Mouse (Mus musculus): ENCODE results near the gene Dennd1b.

Dennd1b gene

DNA sequence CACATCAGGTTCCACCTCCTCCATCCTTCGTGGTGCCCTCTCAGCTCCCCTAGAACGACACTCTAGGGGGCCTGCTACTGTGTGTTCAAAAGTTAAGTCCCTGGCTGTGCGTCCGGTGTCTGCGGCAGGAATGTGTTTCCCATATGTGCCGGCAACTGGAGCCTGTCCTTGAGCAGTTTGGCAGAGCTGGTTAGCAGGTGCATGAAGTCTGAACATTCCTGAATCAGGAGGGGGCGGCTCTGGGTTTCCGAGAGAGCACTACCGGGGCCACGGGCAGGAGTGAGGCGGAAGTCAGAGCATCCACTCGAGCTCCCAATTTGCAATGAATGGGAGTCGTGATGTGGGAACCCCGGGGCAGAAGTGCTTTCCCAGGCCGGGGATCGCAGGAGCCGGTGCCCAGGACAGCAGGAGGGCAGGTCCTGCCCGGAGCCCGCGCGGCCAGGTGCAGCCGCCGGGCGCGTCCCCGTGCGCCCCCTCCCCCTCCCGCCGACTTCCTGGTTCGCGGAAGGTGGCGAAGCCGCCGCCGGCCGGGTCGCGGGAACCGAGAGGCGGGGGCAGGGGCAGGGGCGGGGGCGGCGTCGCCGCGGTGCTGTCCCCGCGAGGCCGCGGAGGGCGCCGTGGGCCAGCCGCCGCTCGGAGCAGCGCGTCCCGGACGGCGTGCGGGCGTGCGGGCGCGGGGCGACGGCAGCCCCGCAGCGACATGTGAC, at the start of gene Dennd1b:
Gene Dennd1b, plus strand, starts transcription at position 275 of the 707 bp plus-strand sequence.
- peak; percentile 30 to 52 for DNase-seq (ENCODE audit: low spot score in 2 of 2)

DNA sequence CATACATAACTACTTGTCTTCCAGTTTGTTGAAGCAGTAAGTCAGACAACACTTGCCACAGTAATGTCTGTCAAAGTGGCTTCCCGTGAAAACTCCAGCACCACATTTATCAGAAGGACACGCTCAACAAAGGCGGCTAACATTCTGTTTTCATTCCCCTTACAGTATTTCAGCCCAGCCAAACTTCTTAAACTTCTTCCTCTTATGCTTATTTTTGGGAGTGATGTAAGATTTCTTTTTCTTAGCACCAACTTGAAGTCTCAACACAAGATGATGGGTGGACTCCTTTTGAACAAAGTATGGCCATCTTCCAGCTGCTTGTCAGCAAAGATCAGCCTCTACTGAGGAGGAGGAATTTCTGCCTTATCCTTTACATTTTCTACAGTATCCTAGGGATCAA, 47.6 kb upstream of the Dennd1b start:
- no peak for DNase-seq (ENCODE audit: low spot score in 2 of 2)

DNA sequence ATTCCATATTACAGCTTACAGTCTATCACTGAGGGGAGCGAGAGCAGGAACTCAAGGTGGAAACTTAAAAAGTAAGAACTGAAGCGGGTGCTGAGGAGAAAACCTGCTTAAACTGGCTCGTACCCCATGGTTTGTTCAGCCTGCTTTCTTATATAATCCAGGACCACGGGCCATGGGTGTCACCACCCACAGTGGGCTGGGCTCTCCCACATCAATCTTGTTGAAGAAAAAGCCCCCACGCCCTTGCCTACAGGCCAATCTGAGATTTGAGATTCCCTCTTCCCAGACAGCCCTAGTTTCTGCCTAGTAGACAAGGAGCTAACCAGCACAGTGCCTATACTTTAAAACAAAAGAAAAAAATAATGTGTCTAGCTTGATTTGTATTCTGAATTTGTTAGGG, 43.6 kb upstream of the Dennd1b start:
- no peak for DNase-seq (ENCODE audit: low spot score in 2 of 2)

DNA sequence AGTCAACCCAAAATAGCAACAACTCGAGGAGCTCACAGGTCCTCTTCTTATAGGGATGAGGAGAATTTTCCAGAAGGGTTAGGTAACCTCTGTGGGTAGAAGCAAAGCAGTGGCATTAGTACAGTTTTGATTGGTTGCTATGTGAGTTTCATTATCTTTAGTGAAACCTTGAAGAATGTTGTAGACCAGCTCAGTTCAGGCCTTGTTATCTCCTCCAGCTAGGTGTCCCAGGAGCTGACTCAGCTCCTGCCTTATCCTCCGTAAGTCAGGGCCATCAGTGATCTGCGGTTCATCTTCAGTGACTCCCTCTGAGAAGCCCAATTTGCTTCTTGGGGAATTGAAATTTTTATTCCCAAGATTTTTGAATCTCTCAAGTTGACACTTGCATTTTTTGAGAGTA, 43.2 kb upstream of the Dennd1b start:
- no peak for DNase-seq (ENCODE audit: low spot score in 2 of 2)

DNA sequence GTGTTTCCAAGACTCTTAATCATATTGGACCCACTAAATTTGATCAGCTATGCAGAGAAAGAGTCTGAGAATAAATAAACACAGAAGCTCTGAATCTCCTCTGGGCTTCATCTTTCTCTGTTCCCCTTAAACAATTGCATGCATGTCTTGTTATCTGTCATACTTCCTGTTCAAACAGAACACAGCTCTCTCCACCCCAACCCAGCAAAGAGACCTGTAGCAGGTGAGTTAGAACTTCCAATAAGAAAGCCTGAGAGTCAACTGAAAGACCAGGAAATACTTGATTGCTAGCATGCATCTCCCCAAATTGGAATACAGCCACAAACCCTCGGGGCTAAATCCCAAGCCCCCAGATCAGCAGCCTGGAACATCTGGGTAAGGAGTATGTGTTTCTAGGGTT, 42.4 kb upstream of the Dennd1b start:
- no peak for DNase-seq (ENCODE audit: low spot score in 2 of 2)

DNA sequence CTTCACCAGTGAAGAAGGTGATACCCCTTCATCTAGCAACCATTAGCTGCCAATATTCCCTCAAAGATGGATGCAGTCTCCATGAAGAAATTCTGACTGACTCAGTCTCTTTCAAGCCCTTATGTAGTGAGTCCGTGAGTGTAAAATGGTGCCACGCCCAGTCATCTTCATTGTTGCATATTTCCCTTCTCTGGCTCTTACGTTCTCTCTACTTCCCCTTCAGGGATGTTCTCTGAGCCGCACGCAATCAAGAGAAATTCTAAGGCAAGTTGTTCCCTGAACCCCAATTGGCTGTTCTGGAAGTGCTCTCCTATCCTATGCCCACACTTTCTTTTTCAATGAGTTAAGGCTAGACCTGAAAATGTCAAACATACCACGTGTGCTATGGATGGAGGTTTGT, 40.3 kb upstream of the Dennd1b start:
- no peak for DNase-seq (ENCODE audit: low spot score in 2 of 2)

DNA sequence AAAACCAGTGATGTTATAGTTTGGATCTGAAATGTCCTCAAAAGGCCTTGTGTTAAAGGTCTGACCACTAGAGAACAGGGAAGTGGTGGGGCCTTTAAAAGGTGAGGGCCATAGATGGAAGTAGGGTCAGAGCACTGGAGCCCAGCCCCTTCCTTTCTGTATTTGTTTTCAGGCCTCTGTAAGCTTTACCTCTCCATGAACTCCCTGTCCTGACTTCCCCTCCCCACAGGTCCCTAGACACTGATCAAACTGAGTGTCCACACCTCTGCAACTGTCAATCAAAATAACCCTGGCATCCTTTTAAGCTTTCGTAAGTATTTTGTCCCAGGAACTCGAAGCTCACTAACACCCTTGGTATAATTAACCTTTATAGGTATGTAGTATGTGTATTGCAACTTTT, 39.0 kb upstream of the Dennd1b start:
- no peak for DNase-seq (ENCODE audit: low spot score in 2 of 2)

DNA sequence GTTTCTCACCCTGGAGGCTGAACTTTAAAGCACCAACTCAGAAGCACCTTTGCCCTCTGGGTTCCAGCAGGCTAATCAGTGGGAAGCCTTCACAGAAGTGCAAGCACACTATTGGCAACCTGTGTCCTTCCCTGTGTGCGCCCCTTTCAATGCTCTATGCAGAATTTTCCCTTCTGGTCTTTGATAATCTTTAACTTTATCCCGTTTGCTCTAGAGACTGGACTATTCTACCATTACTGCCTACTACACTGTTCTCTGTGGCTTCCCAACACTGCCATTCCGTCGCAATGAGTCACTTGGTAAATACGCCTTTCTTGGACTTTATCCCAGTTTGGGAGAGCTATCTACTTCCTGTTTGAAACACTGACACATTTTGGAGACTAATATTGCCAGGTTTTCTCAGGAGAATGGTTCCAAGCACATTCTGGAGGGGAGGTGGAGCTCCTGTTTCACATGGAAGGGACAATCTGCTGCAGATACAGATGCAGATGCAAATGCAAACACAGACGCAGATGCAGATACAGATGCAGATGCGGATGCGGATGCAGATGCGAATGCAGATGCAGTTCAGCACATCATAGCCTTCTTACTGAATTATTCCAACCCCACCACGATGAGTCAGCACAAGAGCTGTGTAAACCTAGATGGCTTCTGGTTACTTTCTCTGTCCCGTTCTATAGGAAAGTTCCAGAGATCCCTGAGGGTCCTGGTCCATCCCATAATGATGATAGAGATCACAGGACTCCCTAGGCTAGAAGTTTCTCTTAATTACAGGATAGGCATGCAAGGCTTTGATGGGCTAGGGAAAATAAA, 34.4 kb upstream of the Dennd1b start:
- DNase-seq (ENCODE audit: low spot score in 2 of 2), result no peak

DNA sequence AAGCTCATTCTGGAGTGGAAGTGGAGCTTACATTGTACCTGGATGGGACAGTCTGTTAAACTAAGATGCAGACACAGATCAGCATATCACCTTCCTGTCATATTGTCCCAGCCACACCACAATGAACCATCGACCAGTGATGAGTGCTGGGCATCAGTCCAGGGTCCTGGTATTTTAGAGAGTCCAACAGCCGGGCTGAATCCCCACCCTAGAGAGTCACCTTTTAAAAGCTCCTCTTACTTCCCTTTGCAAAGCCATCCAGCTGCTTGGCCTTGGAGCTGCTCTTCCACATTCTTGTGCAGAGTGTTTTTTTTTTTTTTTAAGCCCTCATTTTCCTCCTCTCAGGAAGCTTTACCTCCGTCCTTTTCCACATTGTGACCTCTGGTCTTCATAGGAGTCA, 33.2 kb upstream of the Dennd1b start:
- no peak for DNase-seq (ENCODE audit: low spot score in 2 of 2)

DNA sequence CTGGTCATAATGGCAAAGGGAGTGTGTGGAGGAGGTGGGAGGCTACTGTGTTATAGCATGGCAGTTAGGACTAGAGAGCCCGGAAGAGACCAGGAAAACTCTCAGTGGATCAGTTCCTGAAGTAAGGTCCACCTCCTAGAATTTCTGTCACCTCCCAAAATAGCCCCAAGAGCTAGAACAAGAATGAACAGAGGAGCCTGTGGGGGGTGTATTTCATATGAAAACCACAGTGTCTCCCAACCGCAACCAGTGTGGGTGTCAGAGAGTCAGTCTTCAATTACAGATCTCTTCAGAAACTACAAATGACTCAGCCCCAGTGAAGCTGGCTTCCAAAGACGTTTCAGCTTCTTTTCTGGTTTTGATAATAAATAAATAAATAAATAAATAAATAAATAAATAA, 32.4 kb upstream of the Dennd1b start:
- DNase-seq (ENCODE audit: low spot score in 2 of 2), result no peak

DNA sequence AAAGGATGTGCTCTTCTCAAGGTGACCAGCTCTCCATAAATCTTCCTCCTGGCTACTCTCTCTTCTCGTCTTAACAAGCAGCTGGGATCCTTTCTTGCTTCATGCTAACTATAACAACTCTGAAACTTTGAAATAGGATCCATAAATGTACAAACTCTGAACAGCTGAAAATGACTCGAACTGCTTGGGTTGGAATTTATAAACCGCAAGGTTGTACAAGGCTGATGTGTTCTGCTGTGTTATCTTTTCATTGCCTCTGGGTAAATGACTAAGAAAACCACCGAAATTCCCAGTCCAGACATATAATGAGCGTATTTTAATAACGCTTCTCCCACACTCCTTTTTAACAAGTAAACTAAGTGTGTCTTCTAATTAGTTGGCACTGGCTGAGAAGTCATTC, 27.1 kb upstream of the Dennd1b start:
- DNase-seq (ENCODE audit: low spot score in 2 of 2), result no peak

DNA sequence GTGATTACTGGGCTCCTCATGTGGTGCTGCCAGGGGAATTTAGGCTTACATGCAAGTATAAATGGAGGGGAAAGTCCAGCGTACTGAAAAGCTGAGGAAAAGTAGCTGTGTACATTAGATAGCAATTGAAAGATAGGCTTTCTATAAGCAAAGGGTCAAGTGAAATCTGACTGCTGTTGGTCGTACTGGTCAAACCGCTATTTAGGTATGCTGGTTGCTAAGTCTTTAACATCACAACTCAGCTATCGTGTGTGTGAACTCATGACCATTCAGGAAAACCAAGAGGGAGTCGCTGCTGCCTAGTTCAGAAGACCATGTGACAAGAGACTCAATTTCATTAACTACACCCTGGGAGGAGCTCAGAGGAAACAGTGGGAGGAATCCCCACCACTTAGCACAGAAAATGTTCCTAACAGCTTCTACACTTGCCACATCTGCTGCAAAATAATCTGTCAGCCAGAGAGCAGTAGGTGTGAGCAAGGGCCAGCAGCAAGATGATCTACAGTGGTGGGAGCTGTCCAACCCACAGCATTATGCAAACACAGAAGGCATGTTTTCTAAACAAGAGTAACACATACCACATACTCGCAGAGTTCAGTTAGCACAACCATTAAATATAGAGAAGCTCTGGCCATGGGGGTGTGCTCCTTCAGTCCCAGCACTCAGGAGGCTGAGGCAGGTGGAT, 25.4 kb upstream of the Dennd1b start:
- no peak for DNase-seq (ENCODE audit: low spot score in 2 of 2)

DNA sequence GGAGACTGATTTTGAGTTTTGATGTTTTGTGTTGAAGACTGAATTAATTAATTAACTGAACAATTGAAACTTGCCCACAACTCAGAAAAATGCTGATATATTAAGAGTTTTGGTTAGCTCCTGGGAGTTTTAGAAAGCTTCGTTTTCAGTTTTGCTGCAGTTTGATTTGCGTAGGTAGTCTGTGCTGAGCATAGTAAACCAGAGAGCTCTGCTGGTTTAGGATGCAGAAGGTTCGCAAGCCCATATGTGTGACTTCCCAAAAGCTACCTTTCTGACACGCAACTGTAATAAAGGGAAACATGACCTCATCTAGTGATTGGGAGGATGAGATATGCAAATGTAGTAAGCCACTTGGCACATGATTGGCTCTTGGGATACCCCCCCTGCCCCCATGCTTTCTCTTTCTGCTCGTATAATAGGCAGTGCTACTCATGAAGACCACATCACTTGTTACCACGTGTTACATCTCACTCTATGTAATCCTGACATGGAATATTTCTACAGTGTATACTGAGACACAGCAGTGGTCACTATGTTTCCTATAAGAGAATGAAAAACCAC, 23.6 kb upstream of the Dennd1b start:
- DNase-seq (ENCODE audit: low spot score in 2 of 2), result no peak

DNA sequence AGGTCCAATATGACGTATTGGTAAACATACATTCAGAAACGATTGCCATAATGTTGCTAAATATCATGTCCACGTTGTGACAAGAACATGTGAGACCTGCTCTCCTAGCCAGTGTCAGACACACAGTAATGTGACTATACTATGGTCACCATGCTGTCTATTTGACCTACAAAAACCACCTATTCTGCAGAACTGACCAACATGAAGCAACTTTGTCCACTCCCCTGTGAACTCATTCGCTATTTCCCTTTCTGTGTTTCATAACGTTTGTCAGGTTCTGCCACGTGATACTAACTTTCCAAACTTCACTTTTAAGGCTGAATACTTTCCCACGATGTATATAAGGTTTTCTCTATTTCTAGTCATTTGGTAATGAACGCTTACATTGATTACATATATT, 22.8 kb upstream of the Dennd1b start:
- no peak for DNase-seq (ENCODE audit: low spot score in 2 of 2)

DNA sequence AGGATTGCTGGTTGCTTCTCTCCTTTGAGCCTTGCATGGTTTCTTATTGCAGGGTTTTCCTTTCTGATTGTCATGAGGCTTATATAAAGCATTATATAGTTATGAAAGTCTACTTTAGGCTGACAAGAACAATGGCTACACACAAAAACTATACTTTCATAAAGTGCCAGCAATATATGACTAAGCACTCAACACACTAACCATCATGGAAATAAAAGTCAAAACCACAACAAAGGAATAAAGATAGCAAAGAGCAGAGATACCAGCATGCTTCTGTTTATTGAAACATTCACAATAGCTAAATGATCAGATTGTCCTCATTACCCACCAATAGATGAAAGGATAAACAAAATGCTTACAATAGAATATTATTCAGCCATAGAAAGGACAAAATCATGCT, 11.1 kb upstream of the Dennd1b start:
- no peak for DNase-seq (ENCODE audit: low spot score in 2 of 2)

DNA sequence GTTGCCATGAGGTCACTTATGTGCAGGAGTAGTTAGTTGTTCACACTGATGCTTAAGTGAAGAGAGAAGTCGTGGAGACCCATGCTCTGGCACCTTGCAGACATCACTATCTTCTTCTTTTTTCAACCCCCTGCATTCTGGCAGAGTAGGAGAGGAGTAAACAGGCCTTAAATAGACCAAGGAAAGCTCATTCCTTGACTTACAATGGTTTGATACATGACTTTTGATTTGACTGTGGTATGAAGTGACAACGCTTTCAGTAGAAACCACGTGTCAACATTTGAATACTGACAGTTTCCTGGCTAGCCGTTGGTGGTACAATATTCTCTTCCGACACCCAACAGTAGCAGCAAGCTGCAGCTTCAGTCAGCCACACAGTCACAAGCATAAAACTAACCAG, 8.3 kb upstream of the Dennd1b start:
- DNase-seq (ENCODE audit: low spot score in 2 of 2), result no peak

DNA sequence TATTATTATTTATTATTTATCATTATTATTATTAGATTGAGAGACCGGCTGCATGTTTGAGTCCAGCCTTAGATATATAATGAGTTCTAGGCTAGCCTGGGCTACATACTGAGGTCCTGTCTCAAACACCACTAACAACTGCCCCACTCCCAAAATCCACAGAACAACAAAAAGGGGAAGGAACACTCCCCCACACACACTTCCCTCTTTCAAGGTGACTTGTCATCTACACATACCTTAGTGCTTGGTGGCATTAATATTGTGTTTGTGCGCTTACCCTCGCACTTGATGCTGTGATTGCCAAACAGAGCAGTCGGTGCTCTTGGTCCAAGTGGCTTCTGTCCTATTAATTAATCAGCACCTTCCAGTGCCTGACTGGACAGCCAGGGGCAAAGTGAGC, 7.8 kb upstream of the Dennd1b start:
- DNase-seq (ENCODE audit: low spot score in 2 of 2), result no peak

DNA sequence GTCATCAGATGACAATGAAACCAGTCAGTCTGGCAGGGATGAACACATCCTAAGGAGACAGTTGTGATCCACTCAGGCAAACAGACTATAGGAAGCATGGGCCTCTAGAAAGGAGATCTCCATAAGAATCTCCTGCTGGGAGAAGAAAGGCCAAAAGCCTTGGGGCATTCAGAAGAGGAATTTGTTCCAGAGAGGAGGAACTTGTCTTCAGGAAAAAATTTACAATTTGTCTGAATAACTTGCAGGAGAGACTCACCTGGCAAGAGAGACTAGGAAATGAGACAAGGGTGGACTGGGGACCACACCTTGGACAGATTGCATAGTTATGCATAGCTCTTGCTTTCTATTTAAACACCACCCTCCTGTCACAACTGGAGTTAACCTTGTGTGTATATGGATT, 6.7 kb upstream of the Dennd1b start:
- no peak for DNase-seq (ENCODE audit: low spot score in 2 of 2)

DNA sequence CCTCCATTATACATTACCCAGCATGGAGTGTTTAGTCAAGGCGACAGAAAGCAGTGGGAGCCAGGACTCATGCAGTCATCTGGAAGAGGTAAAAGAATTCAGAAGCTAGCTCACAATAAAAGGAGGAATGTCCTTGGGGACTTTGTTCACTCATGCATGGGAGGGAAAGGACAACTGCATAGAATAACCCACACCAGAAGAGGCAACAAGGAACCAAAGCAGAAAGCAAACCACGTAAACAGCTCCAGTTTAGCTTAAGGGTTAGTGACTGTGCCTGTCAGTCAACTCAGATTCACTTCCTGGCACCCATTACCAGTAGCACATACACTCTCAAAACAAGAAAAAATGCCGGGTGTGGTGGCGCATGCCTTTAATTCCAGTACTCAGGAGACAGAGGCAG, 6.1 kb upstream of the Dennd1b start:
- no peak for DNase-seq (ENCODE audit: low spot score in 2 of 2)

DNA sequence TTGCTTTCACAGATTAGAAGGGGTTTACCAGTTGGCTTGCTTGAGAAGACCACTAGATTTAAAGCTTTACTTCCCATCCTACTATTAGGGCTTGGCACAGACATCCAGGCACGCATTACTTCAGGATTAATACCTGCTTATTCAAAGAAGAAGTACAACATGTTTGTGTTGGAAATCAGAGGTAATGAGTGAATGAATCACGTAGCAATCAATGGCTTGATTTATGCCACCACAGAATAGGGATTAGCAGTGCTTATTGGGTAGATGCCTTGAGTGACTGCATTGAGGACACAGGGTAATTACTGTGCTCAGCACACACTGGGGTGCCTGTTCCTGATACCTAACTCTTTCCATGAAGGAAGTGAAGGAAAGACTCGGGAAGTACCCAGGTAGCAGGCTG, 4.4 kb upstream of the Dennd1b start:
- no peak for DNase-seq (ENCODE audit: low spot score in 2 of 2)

DNA sequence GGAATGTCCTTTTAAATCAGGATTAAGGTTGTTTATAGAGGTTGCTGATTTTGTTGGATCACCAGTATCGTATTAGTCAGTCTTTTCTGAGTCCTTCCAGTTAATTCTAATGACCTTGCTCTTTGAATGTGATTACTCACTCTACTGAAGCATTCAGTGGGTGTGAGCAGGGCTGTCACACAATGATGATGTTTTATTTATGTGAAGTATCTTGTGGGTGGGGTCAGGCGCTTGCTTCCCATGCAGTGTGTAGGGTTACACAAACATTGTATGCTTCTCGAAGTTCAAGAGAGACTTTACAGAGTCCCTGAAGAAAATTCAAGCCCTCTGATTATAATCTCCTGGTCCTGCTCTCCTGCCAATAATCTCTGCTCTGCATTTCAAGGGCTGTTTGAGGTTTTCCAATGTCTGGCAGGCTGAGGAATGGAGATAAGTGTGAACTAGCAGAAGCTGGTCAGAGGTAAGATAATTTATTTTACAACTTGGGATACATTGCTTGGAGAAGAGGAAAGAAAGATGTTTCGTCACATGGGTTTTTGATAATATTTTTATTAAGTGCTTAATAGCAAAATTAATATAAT, 3.2 kb upstream of the Dennd1b start:
- DNase-seq (ENCODE audit: low spot score in 2 of 2), result no peak

Measured in frontal cortex, postnatal 14 days (tissue).